Mouse (Mus musculus): ENCODE data around the gene Rars2. TPM values are rescaled to one million over a fixed set of nuclear protein-coding genes. Genes with fewer than 3 reads are reported as not detected.

Gene Rars2
- polyA plus RNA-seq, 1 experiment from 2014 or later: 59.6 TPM

- ATAC-seq (replicated peaks; ENCODE audit: low FRiP score, low read depth) (no peak), DNase-seq (ENCODE audit: low spot score) (peak; percentile 36)
- Histone ChIP-seq H3K4me2 (ENCODE audit: low read length) (no peak overlapping the region), H3K27ac (no peak overlapping the region), H3K36me3 (ENCODE audit: insufficient read depth, low read length) (no peaks in the 10 kb centered on the region), H3K9me3 (replicated peaks; ENCODE audit: low read length) (no peaks in the 10 kb centered on the region), H3K27me3 (ENCODE audit: insufficient read depth, low read length) (no peaks in the 10 kb centered on the region), H3K9ac (ENCODE audit: low read depth, low read length) (no peak overlapping the region), H3K4me1 (replicated peaks; ENCODE audit: insufficient read depth, low read length) (no peaks in the 10 kb centered on the region), H3K4me3 (replicated peaks; ENCODE audit: low read depth, low read length) (no peak overlapping the region)
- TF ChIP-seq CTCF (IDR thresholded peaks at IDR 0.05; ENCODE audit: low read depth): no peak
- WGBS: 37% methylated on average over 3 of the region's 3 CpGs
Observed at GRCm38 (mm10) chr4:34708127-34708526, 93.4 kb downstream of the Rars2 start.

Other genes starting within 250 kb of the Rars2 start
- 67.9 and 81.0 TPM in 2 replicates for gene Akirin2, start 64.0 kb upstream of the Rars2 start, polyA plus RNA-seq (2015; fragmentation: Nextera tagmentation; extraction: Ambion mirVana)
- 64.1 and 67.0 TPM in 2 replicates for gene Orc3, start within 50 bp of the Rars2 start, polyA plus RNA-seq (2015; fragmentation: Nextera tagmentation; extraction: Ambion mirVana)
- 34.7 and 40.6 TPM in 2 replicates for gene Slc35a1, start 72.5 kb downstream of the Rars2 start, polyA plus RNA-seq (2015; fragmentation: Nextera tagmentation; extraction: Ambion mirVana)
- gene Cfap206, start 115.2 kb downstream of the Rars2 start, polyA plus RNA-seq (2015; fragmentation: Nextera tagmentation; extraction: Ambion mirVana): 1.1 and 1.3 TPM in 2 replicates
- not detected in 2 replicates for gene Gm136, start 141.3 kb downstream of the Rars2 start, polyA plus RNA-seq (2015; fragmentation: Nextera tagmentation; extraction: Ambion mirVana)
- gene Smim8, start 163.5 kb downstream of the Rars2 start, polyA plus RNA-seq (2015; fragmentation: Nextera tagmentation; extraction: Ambion mirVana): 73.0 and 80.3 TPM in 2 replicates

Data from kidney, postnatal 0 days (tissue).